Comparison of ENCODE assay signal across 22 mouse cellular contexts in genomic region chr17:29814758-29815157, GRCm38 (mm10).
DNase-seq lines count a peak whose midpoint lies in the region; ATAC-seq and TF ChIP-seq lines count a peak whose summit lies in the region.
"Had no signal": no experiment of that assay in that cellular context is flagged by ENCODE, and none has a peak within 500 bp of the region (broad histone marks: within the 10 kb centered on the region; RNA-seq: fewer than 3 reads in every experiment).

No protein-coding gene starts in this region.

- TF ChIP-seq CTCF in forebrain, postnatal 0 days (IDR thresholded peaks at IDR 0.05; ENCODE audit: low read depth): no peak

- peaks cover 35% of the 10 kb centered on the region for H3K4me1 ChIP-seq in forebrain, embryonic 13.5 days
- no peaks in the 10 kb centered on the region for H3K4me1 ChIP-seq in forebrain, postnatal 0 days (ENCODE audit: insufficient read depth)
- H3K4me1 ChIP-seq in forebrain, embryonic 15.5 days: peaks cover 21% of the 10 kb centered on the region
- peaks cover 15% of the 10 kb centered on the region; the same call in 1 of the 2 replicates for H3K4me1 ChIP-seq in forebrain, embryonic 11.5 days (replicated peaks; ENCODE audit: control insufficient read depth, insufficient read depth, low read length)
- peaks cover 16% of the 10 kb centered on the region for H3K4me1 ChIP-seq in midbrain, embryonic 14.5 days (ENCODE audit: control insufficient read depth, insufficient read depth, low read length)
- H3K4me1 ChIP-seq in midbrain, embryonic 16.5 days (ENCODE audit: control insufficient read depth, insufficient read depth, low read length): peaks cover 9% of the 10 kb centered on the region
- peaks cover 52% of the 10 kb centered on the region for H3K4me1 ChIP-seq in limb, embryonic 10.5 days

- ATAC-seq in forebrain, embryonic 13.5 days: peak; percentile 57; the same call in 1 of the 2 replicates
- ATAC-seq in forebrain, postnatal 0 days: no peak
- ATAC-seq in forebrain, embryonic 15.5 days (replicated peaks): no peak
- no peak for ATAC-seq in forebrain, embryonic 11.5 days (replicated peaks; ENCODE audit: low FRiP score)
- ATAC-seq in midbrain, embryonic 14.5 days (ENCODE audit: low FRiP score, low TSS enrichment): no peak
- no peak for ATAC-seq in midbrain, embryonic 16.5 days
- ATAC-seq: activated CD4-positive, CD25-positive, alpha-beta regulatory T cell, adult 4 months; forebrain, embryonic 16.5 days; Patski had no signal

- H3K9me3 ChIP-seq in forebrain, embryonic 13.5 days (replicated peaks): no peaks in the 10 kb centered on the region
- no peaks in the 10 kb centered on the region for H3K9me3 ChIP-seq in forebrain, postnatal 0 days (ENCODE audit: low read length)
- H3K9me3 ChIP-seq in forebrain, embryonic 15.5 days: no peaks in the 10 kb centered on the region
- H3K9me3 ChIP-seq in forebrain, embryonic 11.5 days (ENCODE audit: control insufficient read depth, low read length): no peaks in the 10 kb centered on the region
- H3K9me3 ChIP-seq in midbrain, embryonic 14.5 days (ENCODE audit: control insufficient read depth, low read length): no peaks in the 10 kb centered on the region
- H3K9me3 ChIP-seq in midbrain, embryonic 16.5 days (replicated peaks; ENCODE audit: control insufficient read depth, low read length, poor library complexity, severe bottlenecking): no peaks in the 10 kb centered on the region
- no peaks in the 10 kb centered on the region for H3K9me3 ChIP-seq in limb, embryonic 10.5 days (replicated peaks)
- H3K9me3 ChIP-seq: embryonic facial prominence, embryonic 10.5 days; embryonic facial prominence, embryonic 12.5 days; G1E had no signal

- no peak for DNase-seq in forebrain, postnatal 0 days
- no peak for DNase-seq in forebrain, embryonic 11.5 days (ENCODE audit: low spot score)
- DNase-seq in midbrain, embryonic 14.5 days: peak; percentile 29
- no peak for DNase-seq in limb, embryonic 10.5 days (ENCODE audit: low spot score)
- no peak for DNase-seq in thymus, postnatal 14 days
- DNase-seq: adrenal gland, adult 2 months; adrenal gland, postnatal 10 days; adrenal gland, postnatal 25 days; cerebellum, adult 11-12 months; cerebellum, adult 2 months; cerebellum, adult 9-10 months; cerebellum, postnatal 10 days; cerebellum, postnatal 25 days had no signal

- no peaks in the 10 kb centered on the region for H3K36me3 ChIP-seq in forebrain, embryonic 13.5 days (ENCODE audit: poor library complexity, severe bottlenecking)
- no peaks in the 10 kb centered on the region for H3K36me3 ChIP-seq in forebrain, postnatal 0 days (ENCODE audit: insufficient read depth)
- H3K36me3 ChIP-seq in forebrain, embryonic 15.5 days: no peaks in the 10 kb centered on the region
- H3K36me3 ChIP-seq in forebrain, embryonic 11.5 days (ENCODE audit: control insufficient read depth, insufficient read depth, low read length): no peaks in the 10 kb centered on the region
- no peaks in the 10 kb centered on the region for H3K36me3 ChIP-seq in midbrain, embryonic 14.5 days (ENCODE audit: control insufficient read depth, insufficient read depth, low read length)
- H3K36me3 ChIP-seq in midbrain, embryonic 16.5 days (ENCODE audit: control insufficient read depth, insufficient read depth, low read length): no peaks in the 10 kb centered on the region
- H3K36me3 ChIP-seq in limb, embryonic 10.5 days: no peaks in the 10 kb centered on the region
- H3K36me3 ChIP-seq: embryonic facial prominence, embryonic 10.5 days; embryonic facial prominence, embryonic 12.5 days; G1E had no signal

- peaks cover 18% of the 10 kb centered on the region for H3K27me3 ChIP-seq in forebrain, embryonic 13.5 days
- H3K27me3 ChIP-seq in forebrain, postnatal 0 days (ENCODE audit: insufficient read depth, low read length): no peaks in the 10 kb centered on the region
- H3K27me3 ChIP-seq in forebrain, embryonic 15.5 days: no peaks in the 10 kb centered on the region
- peaks cover 6% of the 10 kb centered on the region; the same call in 1 of the 2 replicates for H3K27me3 ChIP-seq in forebrain, embryonic 11.5 days (ENCODE audit: control insufficient read depth, insufficient read depth, low read length)
- no peaks in the 10 kb centered on the region for H3K27me3 ChIP-seq in midbrain, embryonic 14.5 days (ENCODE audit: control insufficient read depth, insufficient read depth, low read length)
- H3K27me3 ChIP-seq in midbrain, embryonic 16.5 days (ENCODE audit: control insufficient read depth, insufficient read depth, low read depth, low read length): no peaks in the 10 kb centered on the region
- no peaks in the 10 kb centered on the region for H3K27me3 ChIP-seq in limb, embryonic 10.5 days (ENCODE audit: low read depth, poor library complexity, severe bottlenecking)
- H3K27me3 ChIP-seq: embryonic facial prominence, embryonic 12.5 days; Patski had no signal

- no peak overlapping the region for H3K9ac ChIP-seq in forebrain, embryonic 13.5 days
- no peak overlapping the region for H3K9ac ChIP-seq in forebrain, postnatal 0 days
- 0 out of 2 replicates have a peak overlapping the region, but pooled peaks have one; percentile 24 for H3K9ac ChIP-seq in forebrain, embryonic 15.5 days (replicated peaks)
- no peak overlapping the region for H3K9ac ChIP-seq in forebrain, embryonic 11.5 days (ENCODE audit: low read length)
- H3K9ac ChIP-seq in midbrain, embryonic 14.5 days (replicated peaks; ENCODE audit: low read length): no peak overlapping the region
- no peak overlapping the region for H3K9ac ChIP-seq in midbrain, embryonic 16.5 days (ENCODE audit: low read depth, low read length)
- H3K9ac ChIP-seq: embryonic facial prominence, embryonic 12.5 days had no signal

- WGBS in forebrain, embryonic 13.5 days: 28% methylated on average over 6 of the region's 6 CpGs
- WGBS in forebrain, postnatal 0 days: 21% methylated on average over 6 of the region's 6 CpGs
- 18% methylated on average over 6 of the region's 6 CpGs for WGBS in forebrain, embryonic 15.5 days
- 42% methylated on average over 6 of the region's 6 CpGs for WGBS in forebrain, embryonic 11.5 days
- 28% methylated on average over 6 of the region's 6 CpGs for WGBS in midbrain, embryonic 14.5 days
- 34% methylated on average over 6 of the region's 6 CpGs for WGBS in midbrain, embryonic 16.5 days
- WGBS in limb, embryonic 10.5 days: 35% methylated on average over 6 of the region's 6 CpGs

- H3K4me2 ChIP-seq in forebrain, embryonic 13.5 days: no peak overlapping the region
- no peak overlapping the region for H3K4me2 ChIP-seq in forebrain, postnatal 0 days (ENCODE audit: low read depth)
- no peak overlapping the region for H3K4me2 ChIP-seq in forebrain, embryonic 15.5 days (replicated peaks)
- no peak overlapping the region for H3K4me2 ChIP-seq in forebrain, embryonic 11.5 days (ENCODE audit: low read depth, low read length, severe bottlenecking)
- no peak overlapping the region for H3K4me2 ChIP-seq in midbrain, embryonic 14.5 days (ENCODE audit: low read length)
- H3K4me2 ChIP-seq in midbrain, embryonic 16.5 days (ENCODE audit: low read length): no peak overlapping the region
- H3K4me2 ChIP-seq: embryonic facial prominence, embryonic 12.5 days had no signal

- no peak overlapping the region for H3K27ac ChIP-seq in forebrain, embryonic 13.5 days
- H3K27ac ChIP-seq in forebrain, postnatal 0 days (ENCODE audit: low read depth, low read length): no peak overlapping the region
- H3K27ac ChIP-seq in forebrain, embryonic 15.5 days (replicated peaks): no peak overlapping the region
- no peak overlapping the region for H3K27ac ChIP-seq in forebrain, embryonic 11.5 days (ENCODE audit: low read depth, low read length)
- H3K27ac ChIP-seq in midbrain, embryonic 14.5 days (replicated peaks; ENCODE audit: low read depth, low read length): peak overlapping the region; percentile 5; the same call in 1 of the 2 replicates
- H3K27ac ChIP-seq in midbrain, embryonic 16.5 days (ENCODE audit: low read length): no peak overlapping the region
- H3K27ac ChIP-seq in limb, embryonic 10.5 days: 0 out of 2 replicates have a peak overlapping the region, but pooled peaks have one; percentile 2
- H3K27ac ChIP-seq: embryonic facial prominence, embryonic 10.5 days; embryonic facial prominence, embryonic 12.5 days had no signal

- H3K4me3 ChIP-seq in forebrain, embryonic 13.5 days: no peak overlapping the region
- H3K4me3 ChIP-seq in forebrain, postnatal 0 days (ENCODE audit: low read depth, low read length): no peak overlapping the region
- H3K4me3 ChIP-seq in forebrain, embryonic 15.5 days: no peak overlapping the region
- H3K4me3 ChIP-seq in forebrain, embryonic 11.5 days (ENCODE audit: low read depth, low read length): no peak overlapping the region
- H3K4me3 ChIP-seq in midbrain, embryonic 14.5 days (replicated peaks; ENCODE audit: low read depth, low read length): no peak overlapping the region
- no peak overlapping the region for H3K4me3 ChIP-seq in midbrain, embryonic 16.5 days (ENCODE audit: low read depth, low read length)
- no peak overlapping the region for H3K4me3 ChIP-seq in limb, embryonic 10.5 days
- H3K4me3 ChIP-seq: embryonic facial prominence, embryonic 10.5 days; embryonic facial prominence, embryonic 12.5 days had no signal

Comparison
In these comparisons a context has a peak if more than half of its experiments do, and no peak if none do; other contexts are left out.
1. H3K27ac ChIP-seq: peak in midbrain, embryonic 14.5 days (single experiment) and limb, embryonic 10.5 days (single experiment); none in forebrain, embryonic 13.5 days (single experiment), forebrain, postnatal 0 days (single experiment), forebrain, embryonic 15.5 days (single experiment), forebrain, embryonic 11.5 days (single experiment) and midbrain, embryonic 16.5 days (single experiment).